ENCODE assay signal across 17 mouse cellular contexts in genomic region chr8:88283243-88284115, GRCm38 (mm10). TPM values are rescaled to one million over a fixed set of nuclear protein-coding genes. Genes with fewer than 3 reads are reported as not detected.
DNase-seq lines count a peak whose midpoint lies in the region; ATAC-seq and TF ChIP-seq lines count a peak whose summit lies in the region.
"Had no signal": no experiment of that assay in that cellular context is flagged by ENCODE, and none has a peak within 500 bp of the region (broad histone marks: within the 10 kb centered on the region; RNA-seq: fewer than 3 reads in every experiment).

No protein-coding gene starts in this region.

- H3K4me3 ChIP-seq in gastrocnemius, adult 2 months, result no peak overlapping the region
- H3K4me3 ChIP-seq in thymus, adult 2 months (ENCODE audit: control insufficient read depth, insufficient read depth, low read length), result no peak overlapping the region
- no peak overlapping the region for H3K4me3 ChIP-seq in embryonic fibroblast, embryonic 13.5 days (ENCODE audit: insufficient read depth, low read length)
- H3K4me3 ChIP-seq in forebrain, embryonic 11.5 days (ENCODE audit: low read depth, low read length), result no peak overlapping the region
- H3K4me3 ChIP-seq: embryonic facial prominence, embryonic 13.5 days; forebrain, embryonic 10.5 days; heart, embryonic 15.5 days; hindbrain, embryonic 10.5 days; liver, embryonic 15.5 days; midbrain, embryonic 10.5 days had no signal

- no peak overlapping the region for H3K4me2 ChIP-seq in forebrain, embryonic 11.5 days (ENCODE audit: low read depth, low read length, severe bottlenecking)
- H3K4me2 ChIP-seq: embryonic facial prominence, embryonic 13.5 days; heart, embryonic 15.5 days; liver, embryonic 15.5 days had no signal

- TF ChIP-seq CTCF in gastrocnemius, adult 2 months (IDR thresholded peaks at IDR 0.05), result no peak
- no peak for TF ChIP-seq CTCF in thymus, adult 2 months (IDR thresholded peaks at IDR 0.05; ENCODE audit: borderline replicate concordance, control insufficient read depth, extremely low read depth, insufficient read depth, low read length, poor library complexity)
- TF ChIP-seq CTCF in embryonic fibroblast, embryonic 13.5 days (IDR thresholded peaks at IDR 0.05; ENCODE audit: borderline replicate concordance, insufficient read depth, low read length), result no peak

- no peak for TF ChIP-seq POLR2A in thymus, adult 2 months (IDR thresholded peaks at IDR 0.05; ENCODE audit: control insufficient read depth, extremely low read depth, insufficient read depth, low read length, poor library complexity)
- no peak for TF ChIP-seq POLR2A in embryonic fibroblast, embryonic 13.5 days (IDR thresholded peaks at IDR 0.05; ENCODE audit: low read depth, low read length)

- DNase-seq in gastrocnemius, adult 2 months, result peak; percentile 56
- no peak for DNase-seq in gastrocnemius, postnatal 10 days
- peak; percentile 5 for DNase-seq in thymus, postnatal 14 days
- DNase-seq in thymus, adult 2 months, result no peak
- DNase-seq in forebrain, embryonic 11.5 days (ENCODE audit: low spot score), result no peak
- DNase-seq in left cerebral cortex, postnatal 36 days (ENCODE audit: low spot score in 2 of 2), result no peak
- DNase-seq: cerebellum, adult 18-20 months; layer of hippocampus, adult 9-11 months; right cerebral cortex, postnatal 14 days had no signal

- H3K9me3 ChIP-seq in forebrain, embryonic 11.5 days (ENCODE audit: control insufficient read depth, low read length), result no peaks in the 10 kb centered on the region
- H3K9me3 ChIP-seq: embryonic facial prominence, embryonic 13.5 days; forebrain, embryonic 10.5 days; heart, embryonic 15.5 days; hindbrain, embryonic 10.5 days; liver, embryonic 15.5 days; midbrain, embryonic 10.5 days had no signal

- intact Hi-C loops in gastrocnemius, adult 2 months (cut with DNase I), result loop anchor here (5.0 kb wide), 1 partner anchor 34 kb away; no protein-coding TSS in a partner anchor
- intact Hi-C loops in left cerebral cortex, postnatal 36 days (cut with DNase I), result no loop called here

- H3K9ac ChIP-seq in forebrain, embryonic 11.5 days (ENCODE audit: low read length), result no peak overlapping the region
- H3K9ac ChIP-seq: embryonic facial prominence, embryonic 13.5 days; heart, embryonic 15.5 days; liver, embryonic 15.5 days had no signal

- H3K4me1 ChIP-seq in thymus, adult 2 months (replicated peaks; ENCODE audit: control insufficient read depth, insufficient read depth, low read length), result peaks cover 34% of the 10 kb centered on the region
- peaks cover 14% of the 10 kb centered on the region for H3K4me1 ChIP-seq in embryonic fibroblast, embryonic 13.5 days (ENCODE audit: control insufficient read depth, insufficient read depth, low read length)
- no peaks in the 10 kb centered on the region for H3K4me1 ChIP-seq in forebrain, embryonic 11.5 days (replicated peaks; ENCODE audit: control insufficient read depth, insufficient read depth, low read length)

- no peak for ATAC-seq in forebrain, embryonic 11.5 days (replicated peaks; ENCODE audit: low FRiP score)

- no peaks in the 10 kb centered on the region for H3K36me3 ChIP-seq in thymus, adult 2 months (ENCODE audit: control insufficient read depth, insufficient read depth, low read length)
- no peaks in the 10 kb centered on the region for H3K36me3 ChIP-seq in forebrain, embryonic 11.5 days (ENCODE audit: control insufficient read depth, insufficient read depth, low read length)
- H3K36me3 ChIP-seq: embryonic facial prominence, embryonic 13.5 days; forebrain, embryonic 10.5 days; heart, embryonic 15.5 days; hindbrain, embryonic 10.5 days; liver, embryonic 15.5 days; midbrain, embryonic 10.5 days had no signal

- H3K27me3 ChIP-seq in thymus, adult 2 months (ENCODE audit: control insufficient read depth, insufficient read depth, low read length), result no peaks in the 10 kb centered on the region
- no peaks in the 10 kb centered on the region for H3K27me3 ChIP-seq in forebrain, embryonic 11.5 days (ENCODE audit: control insufficient read depth, insufficient read depth, low read length)
- H3K27me3 ChIP-seq: embryonic facial prominence, embryonic 13.5 days; heart, embryonic 15.5 days; liver, embryonic 15.5 days had no signal

- WGBS in thymus, adult 2 months, result 90% methylated on average over 13 of the region's 13 CpGs
- 85% methylated on average over 13 of the region's 13 CpGs for WGBS in forebrain, embryonic 11.5 days

- H3K27ac ChIP-seq in gastrocnemius, adult 2 months, result peak overlapping the region; percentile 80
- H3K27ac ChIP-seq in thymus, adult 2 months (ENCODE audit: control insufficient read depth, insufficient read depth, low read length), result no peak overlapping the region
- peak overlapping the region; percentile 32 for H3K27ac ChIP-seq in embryonic fibroblast, embryonic 13.5 days (ENCODE audit: insufficient read depth, low read length)
- H3K27ac ChIP-seq in forebrain, embryonic 11.5 days (ENCODE audit: low read depth, low read length), result no peak overlapping the region
- H3K27ac ChIP-seq: forebrain, embryonic 10.5 days; heart, embryonic 15.5 days; liver, embryonic 15.5 days; midbrain, embryonic 10.5 days; stomach, postnatal 0 days had no signal

RNA-seq across cellular contexts. Expression of gene Adcy7, which starts 11.3 kb away (rescaled TPM):
- 1 to 10 TPM; 3.4 to 6.6 TPM for total RNA-seq in gastrocnemius, adult 2 months (2021)
- total RNA-seq in gastrocnemius, postnatal 10 days (2021), result 10 to 100 TPM; 12.7 to 17.7 TPM
- polyA plus RNA-seq in thymus, adult 2 months (2012; rRNA removed), result 61.7 and 63.7 TPM in 2 replicates
- 13.3 and 16.1 TPM in 2 replicates for polyA plus RNA-seq in embryonic fibroblast, embryonic 13.5 days (2011; ENCODE audit: insufficient read length, low read depth, missing spikeins)
- polyA plus RNA-seq in forebrain, embryonic 11.5 days (2014; fragmentation: Nextera tagmentation; extraction: Ambion mirVana), result 3.0 and 3.4 TPM in 2 replicates
- 1 to 10 TPM; 4.7 TPM for total RNA-seq in left cerebral cortex, postnatal 36 days (2021)

Comparison
In these comparisons a context has a peak if more than half of its experiments do, and no peak if none do; other contexts are left out.
1. DNase-seq: peak in gastrocnemius, adult 2 months (single experiment) and thymus, postnatal 14 days (single experiment); none in gastrocnemius, postnatal 10 days (single experiment), thymus, adult 2 months (single experiment), forebrain, embryonic 11.5 days (single experiment) and left cerebral cortex, postnatal 36 days (0 of 2).
2. H3K27ac ChIP-seq: peak in gastrocnemius, adult 2 months (single experiment) and embryonic fibroblast, embryonic 13.5 days (single experiment); none in thymus, adult 2 months (single experiment) and forebrain, embryonic 11.5 days (single experiment).